ENCODE assay signal across 20 mouse cellular contexts in genomic region chr14:103233640-103234593, GRCm38 (mm10).
DNase-seq lines count a peak whose midpoint lies in the region; ATAC-seq lines count a peak whose summit lies in the region.
"Had no signal": no experiment of that assay in that cellular context is flagged by ENCODE, and none has a peak within 500 bp of the region (broad histone marks: within the 10 kb centered on the region; RNA-seq: fewer than 3 reads in every experiment).

No protein-coding gene starts in this region.

- peak; percentile 90 for ATAC-seq in frontal cortex, adult (ENCODE audit: low TSS enrichment)
- peak; percentile 45; the same call in 1 of the 2 replicates for ATAC-seq in midbrain, embryonic 13.5 days
- no peak; the same call in 1 of the 2 replicates for ATAC-seq in midbrain, embryonic 14.5 days (ENCODE audit: low FRiP score, low TSS enrichment)
- ATAC-seq in forebrain, embryonic 13.5 days = peak; percentile 58; the same call in 1 of the 2 replicates
- ATAC-seq: hindbrain, postnatal 0 days had no signal

- peaks cover 8% of the 10 kb centered on the region for H3K4me1 ChIP-seq in midbrain, embryonic 13.5 days (replicated peaks)
- no peaks in the 10 kb centered on the region for H3K4me1 ChIP-seq in midbrain, embryonic 14.5 days (ENCODE audit: control insufficient read depth, insufficient read depth, low read length)
- peaks cover 6% of the 10 kb centered on the region; the same call in 1 of the 2 replicates for H3K4me1 ChIP-seq in forebrain, embryonic 13.5 days
- H3K4me1 ChIP-seq: embryonic facial prominence, embryonic 13.5 days; hindbrain, embryonic 12.5 days had no signal

- 44% methylated on average over 12 of the region's 12 CpGs for WGBS in midbrain, embryonic 13.5 days
- 45% methylated on average over 12 of the region's 12 CpGs for WGBS in midbrain, embryonic 14.5 days
- WGBS in forebrain, embryonic 13.5 days = 34% methylated on average over 12 of the region's 12 CpGs

- H3K27me3 ChIP-seq in midbrain, embryonic 13.5 days = no peaks in the 10 kb centered on the region
- H3K27me3 ChIP-seq in midbrain, embryonic 14.5 days (ENCODE audit: control insufficient read depth, insufficient read depth, low read length) = no peaks in the 10 kb centered on the region
- no peaks in the 10 kb centered on the region for H3K27me3 ChIP-seq in forebrain, embryonic 13.5 days
- H3K27me3 ChIP-seq: embryonic facial prominence, embryonic 13.5 days; heart, embryonic 13.5 days; hindbrain, embryonic 12.5 days had no signal

- H3K9me3 ChIP-seq in midbrain, embryonic 13.5 days = no peaks in the 10 kb centered on the region
- no peaks in the 10 kb centered on the region for H3K9me3 ChIP-seq in midbrain, embryonic 14.5 days (ENCODE audit: control insufficient read depth, low read length)
- no peaks in the 10 kb centered on the region for H3K9me3 ChIP-seq in forebrain, embryonic 13.5 days (replicated peaks)
- H3K9me3 ChIP-seq: embryonic facial prominence, embryonic 13.5 days; G1E; heart, embryonic 13.5 days; hindbrain, embryonic 12.5 days had no signal

- H3K4me2 ChIP-seq in midbrain, embryonic 13.5 days (replicated peaks) = no peak overlapping the region
- no peak overlapping the region for H3K4me2 ChIP-seq in midbrain, embryonic 14.5 days (ENCODE audit: low read length)
- no peak overlapping the region for H3K4me2 ChIP-seq in forebrain, embryonic 13.5 days
- H3K4me2 ChIP-seq: embryonic facial prominence, embryonic 13.5 days; heart, embryonic 13.5 days; hindbrain, embryonic 12.5 days had no signal

- H3K9ac ChIP-seq in midbrain, embryonic 13.5 days (replicated peaks) = no peak overlapping the region
- H3K9ac ChIP-seq in midbrain, embryonic 14.5 days (replicated peaks; ENCODE audit: low read length) = no peak overlapping the region
- no peak overlapping the region for H3K9ac ChIP-seq in forebrain, embryonic 13.5 days
- H3K9ac ChIP-seq: embryonic facial prominence, embryonic 13.5 days; heart, embryonic 13.5 days; hindbrain, embryonic 12.5 days had no signal

- DNase-seq in frontal cortex, postnatal 25 days (ENCODE audit: low spot score in 2 of 2) = no peak
- no peak for DNase-seq in midbrain, embryonic 14.5 days
- DNase-seq in spleen, postnatal 36 days (ENCODE audit: low spot score in 2 of 2) = no peak
- no peak for DNase-seq in Muller cell, postnatal 12 days (ENCODE audit: inconsistent ontology term)
- DNase-seq: adrenal gland, postnatal 14 days; cerebellum, adult 8-10 months; cerebellum, postnatal 25 days; gastrocnemius, adult 2 months; gastrocnemius, postnatal 25 days; heart, postnatal 36 days; kidney, adult 11 months; kidney, adult 9 months had no signal

- peaks cover 16% of the 10 kb centered on the region for H3K36me3 ChIP-seq in midbrain, embryonic 13.5 days
- peaks cover 19% of the 10 kb centered on the region for H3K36me3 ChIP-seq in midbrain, embryonic 14.5 days (ENCODE audit: control insufficient read depth, insufficient read depth, low read length)
- H3K36me3 ChIP-seq in forebrain, embryonic 13.5 days (ENCODE audit: poor library complexity, severe bottlenecking) = peaks cover 16% of the 10 kb centered on the region

- no peak overlapping the region for H3K27ac ChIP-seq in midbrain, embryonic 13.5 days
- H3K27ac ChIP-seq in midbrain, embryonic 14.5 days (replicated peaks; ENCODE audit: low read depth, low read length) = no peak overlapping the region
- no peak overlapping the region for H3K27ac ChIP-seq in forebrain, embryonic 13.5 days
- H3K27ac ChIP-seq: embryonic facial prominence, embryonic 13.5 days; gastrocnemius, adult 2 months; heart, embryonic 13.5 days; hindbrain, embryonic 12.5 days; hindbrain, postnatal 0 days had no signal

- no peak overlapping the region for H3K4me3 ChIP-seq in midbrain, embryonic 13.5 days (replicated peaks)
- no peak overlapping the region for H3K4me3 ChIP-seq in midbrain, embryonic 14.5 days (replicated peaks; ENCODE audit: low read depth, low read length)
- H3K4me3 ChIP-seq in forebrain, embryonic 13.5 days = no peak overlapping the region
- H3K4me3 ChIP-seq: embryonic facial prominence, embryonic 13.5 days; gastrocnemius, adult 2 months; heart, embryonic 13.5 days; hindbrain, embryonic 12.5 days had no signal
